Mouse (Mus musculus): ENCODE results near the gene Xrcc2. TPM values are rescaled to one million over a fixed set of nuclear protein-coding genes. Genes with fewer than 3 reads are reported as not detected.
A peak's percentile ranks its signal among the peaks of the same experiment; 100 is the strongest.

The Xrcc2 gene
- polyA plus RNA-seq, 1 experiment = 5.3 TPM

- DNase-seq (ENCODE audit: extremely low spot score in 1 of 2, low spot score in 1 of 2) = no peak
Observed at GRCm38 (mm10) chr5:25671696-25672520, 33.7 kb downstream of the Xrcc2 start.

- DNase-seq (ENCODE audit: extremely low spot score in 1 of 2, low spot score in 1 of 2) = no peak
Observed at GRCm38 (mm10) chr5:25671051-25671450, 34.6 kb downstream of the Xrcc2 start.

- no peak for DNase-seq (ENCODE audit: extremely low spot score in 1 of 2, low spot score in 1 of 2)
Observed at GRCm38 (mm10) chr5:25668306-25668705, 37.3 kb downstream of the Xrcc2 start.

- DNase-seq (ENCODE audit: extremely low spot score in 1 of 2, low spot score in 1 of 2) = no peak
Observed at GRCm38 (mm10) chr5:25666684-25667083, 38.9 kb downstream of the Xrcc2 start.

- peak; percentile 18 to 55 for DNase-seq (ENCODE audit: extremely low spot score in 1 of 2, low spot score in 1 of 2)
Observed at GRCm38 (mm10) chr5:25666108-25666507, 39.5 kb downstream of the Xrcc2 start.

- no peak for DNase-seq (ENCODE audit: extremely low spot score in 1 of 2, low spot score in 1 of 2)
Observed at GRCm38 (mm10) chr5:25665516-25665915, 40.1 kb downstream of the Xrcc2 start.

- DNase-seq (ENCODE audit: extremely low spot score in 1 of 2, low spot score in 1 of 2) = no peak
Observed at GRCm38 (mm10) chr5:25663165-25663564, 42.5 kb downstream of the Xrcc2 start.

GRCm38 (mm10) chr5:25654578-25654987, 51.0 kb downstream of the Xrcc2 start:
- no peak for DNase-seq (ENCODE audit: extremely low spot score in 1 of 2, low spot score in 1 of 2)

GRCm38 (mm10) chr5:25653377-25653776, 52.2 kb downstream of the Xrcc2 start:
- DNase-seq (ENCODE audit: extremely low spot score in 1 of 2, low spot score in 1 of 2) = no peak

- DNase-seq (ENCODE audit: extremely low spot score in 1 of 2, low spot score in 1 of 2) = peak; percentile 14 to 32
Observed at GRCm38 (mm10) chr5:25652435-25652834, 53.2 kb downstream of the Xrcc2 start.

- no peak for DNase-seq (ENCODE audit: extremely low spot score in 1 of 2, low spot score in 1 of 2)
Observed at GRCm38 (mm10) chr5:25645661-25646364, 59.8 kb downstream of the Xrcc2 start.

GRCm38 (mm10) chr5:25644509-25644908, 61.1 kb downstream of the Xrcc2 start:
- no peak for DNase-seq (ENCODE audit: extremely low spot score in 1 of 2, low spot score in 1 of 2)

GRCm38 (mm10) chr5:25642741-25643140, 62.9 kb downstream of the Xrcc2 start:
- DNase-seq (ENCODE audit: extremely low spot score in 1 of 2, low spot score in 1 of 2) = no peak

Other genes with a start within 250 kb of the Xrcc2 start
- 40.9 and 44.2 TPM in 2 replicates for gene Kmt2c, start 207.0 kb downstream of the Xrcc2 start, polyA plus RNA-seq (2012; rRNA removed)
- 0.13 and 0.18 TPM in 2 replicates for gene Cct8l1, start 189.8 kb downstream of the Xrcc2 start, polyA plus RNA-seq (2012; rRNA removed)
- 97.1 and 101 TPM in 2 replicates for gene Actr3b, start 54.2 kb upstream of the Xrcc2 start, polyA plus RNA-seq (2012; rRNA removed)
- not detected in 2 replicates for gene Gm21663, start 236.6 kb upstream of the Xrcc2 start, polyA plus RNA-seq (2012; rRNA removed)
- not detected in 2 replicates for gene Gm21671, start 248.6 kb upstream of the Xrcc2 start, polyA plus RNA-seq (2012; rRNA removed)